Mouse (Mus musculus) hindbrain, embryonic 12.5 days (tissue): ENCODE data around the gene Bckdha. TPM values are rescaled to one million over a fixed set of nuclear protein-coding genes. Genes with fewer than 3 reads are reported as not detected.

Experiments
- ATAC-seq: fragments of 200-750 bp; cut with Nextera tagmentation; 2 replicates; pipeline ENCODE4 v1.8.0; 2017; ENCODE audit warnings: moderate TSS enrichment; ENCODE audit not compliant: low FRiP score
- H3K27ac ChIP-seq: fragments of 300-500 bp; sonication (generic); 2 replicates; pipeline ENCODE4 v1.5.1; 2016; ENCODE audit warnings: mild to moderate bottlenecking
- H3K27me3 ChIP-seq: fragments of 300-500 bp; sonication (generic); 2 replicates; pipeline ENCODE4 v1.6.1; 2016; ENCODE audit warnings: mild to moderate bottlenecking
- H3K36me3 ChIP-seq: fragments of 300-500 bp; sonication (generic); 2 replicates; pipeline ENCODE4 v1.6.1; 2016; ENCODE audit warnings: mild to moderate bottlenecking
- H3K4me1 ChIP-seq: fragments of 300-500 bp; sonication (generic); 2 replicates; pipeline ENCODE4 v1.6.1; 2016
- H3K4me2 ChIP-seq: fragments of 300-500 bp; sonication (generic); replicated peaks from 2 replicates; pipeline ENCODE4 v1.6.1; 2016; ENCODE audit warnings: mild to moderate bottlenecking
- H3K4me3 ChIP-seq: fragments of 300-500 bp; sonication (generic); 2 replicates; pipeline ENCODE4 v1.5.1; 2016; ENCODE audit warnings: mild to moderate bottlenecking
- H3K9ac ChIP-seq: fragments of 300-500 bp; sonication (generic); 2 replicates; pipeline ENCODE4 v1.6.1; 2016; ENCODE audit warnings: mild to moderate bottlenecking, moderate library complexity
- H3K9me3 ChIP-seq: fragments of 300-500 bp; sonication (generic); replicated peaks from 2 replicates; pipeline ENCODE4 v1.6.1; 2016; ENCODE audit warnings: mild to moderate bottlenecking
- WGBS: fragments of 180-500 bp; shearing (Covaris S2); methylation state at CpG from one replicate; pipeline ENCODE4 v1.1.7; 2016; 5-methylcytosine and 5-hydroxymethylcytosine counted together
- polyA plus RNA-seq: library from polyadenylated mRNA; unstranded; fragments of >200 nt; fragmentation: Nextera tagmentation; extraction: Ambion mirVana; gene quantifications from 2 replicates; pipeline ENCODE4 v1.2.1, GENCODE M21; 2016

Bckdha gene
- polyA plus RNA-seq, 1 experiment from 2014 or later: 45.4 TPM

DNA sequence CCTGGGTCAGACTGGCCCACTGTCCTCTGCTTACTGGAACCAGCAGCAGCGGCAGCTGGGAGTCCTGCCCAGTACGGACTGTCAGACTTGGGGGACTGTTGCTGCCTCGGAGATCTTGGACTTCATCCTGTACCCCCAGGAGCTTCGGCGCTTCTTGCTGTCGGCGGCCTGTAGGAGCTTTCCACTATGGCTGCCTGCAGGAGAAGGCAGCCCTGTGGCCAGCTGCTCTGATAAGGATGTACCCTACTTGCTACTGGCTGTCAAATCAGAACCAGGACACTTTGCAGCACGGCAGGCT lies 30.5 kb downstream of the Bckdha start:
- Histone ChIP-seq H3K4me2 (no peak overlapping the region), H3K27ac (no peak overlapping the region), H3K4me1 (peaks cover 13% of the 10 kb centered on the region), H3K4me3 (no peak overlapping the region), H3K9me3 (no peaks in the 10 kb centered on the region), H3K36me3 (peaks cover 55% of the 10 kb centered on the region), H3K9ac (no peak overlapping the region), H3K27me3 (peaks cover 26% of the 10 kb centered on the region)
- WGBS: 62% methylated on average over 8 of the region's 8 CpGs
- no peak for ATAC-seq

DNA sequence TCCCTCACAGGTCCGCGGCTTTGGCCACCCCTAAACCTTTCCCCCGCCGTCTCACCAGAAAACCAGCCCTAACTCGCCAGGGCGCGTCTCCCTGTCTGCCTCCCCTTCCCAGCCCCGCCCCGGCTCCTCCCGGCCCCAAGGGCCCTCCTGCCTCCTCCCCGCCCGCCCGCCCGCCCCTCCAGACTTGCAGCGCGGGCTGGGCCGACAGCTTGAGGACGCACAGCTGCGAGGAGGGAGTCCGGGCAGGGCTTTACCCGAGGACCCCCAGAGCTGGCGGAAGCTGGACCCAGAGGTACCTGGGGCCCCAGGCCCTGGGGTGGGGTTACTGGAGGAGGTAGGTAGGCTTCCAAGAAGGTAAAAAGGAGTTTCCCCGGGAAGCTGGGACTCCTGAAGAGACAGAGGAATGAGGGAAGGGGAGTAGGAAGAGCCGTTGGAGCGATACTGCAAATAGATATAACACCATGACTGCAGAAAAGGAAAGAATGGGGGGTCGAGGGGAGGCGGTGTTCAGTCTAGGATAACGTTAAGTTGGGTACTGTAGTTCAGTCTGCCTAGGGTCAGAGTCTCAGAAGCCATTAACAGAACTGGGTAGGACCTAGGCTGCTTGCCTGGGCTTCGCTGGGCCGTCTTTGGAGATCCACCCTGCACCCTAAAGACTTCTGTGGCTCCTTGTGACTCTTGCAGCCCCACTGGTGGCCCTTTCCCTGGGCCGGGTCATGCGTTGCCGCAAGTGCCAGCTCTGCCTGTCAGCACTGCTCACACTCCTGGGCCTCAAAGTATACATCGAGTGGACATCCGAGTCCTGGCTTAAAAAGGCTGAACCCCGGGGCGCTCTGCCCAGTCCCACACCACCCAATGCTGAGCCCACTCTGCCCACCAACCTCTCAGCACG lies 31.1 kb downstream of the Bckdha start:
- peak; percentile 46 for ATAC-seq
- H3K9me3 ChIP-seq: no peaks in the 10 kb centered on the region
- peak overlapping the region; percentile 51 for H3K9ac ChIP-seq
- 17% methylated on average over 38 of the region's 38 CpGs for WGBS
- peaks cover 55% of the 10 kb centered on the region for H3K36me3 ChIP-seq
- H3K27me3 ChIP-seq: peaks cover 26% of the 10 kb centered on the region
- peak overlapping the region; percentile 52 for H3K4me2 ChIP-seq
- H3K4me3 ChIP-seq: peak overlapping the region; percentile 29
- peaks cover 13% of the 10 kb centered on the region for H3K4me1 ChIP-seq
- no peak overlapping the region for H3K27ac ChIP-seq

DNA sequence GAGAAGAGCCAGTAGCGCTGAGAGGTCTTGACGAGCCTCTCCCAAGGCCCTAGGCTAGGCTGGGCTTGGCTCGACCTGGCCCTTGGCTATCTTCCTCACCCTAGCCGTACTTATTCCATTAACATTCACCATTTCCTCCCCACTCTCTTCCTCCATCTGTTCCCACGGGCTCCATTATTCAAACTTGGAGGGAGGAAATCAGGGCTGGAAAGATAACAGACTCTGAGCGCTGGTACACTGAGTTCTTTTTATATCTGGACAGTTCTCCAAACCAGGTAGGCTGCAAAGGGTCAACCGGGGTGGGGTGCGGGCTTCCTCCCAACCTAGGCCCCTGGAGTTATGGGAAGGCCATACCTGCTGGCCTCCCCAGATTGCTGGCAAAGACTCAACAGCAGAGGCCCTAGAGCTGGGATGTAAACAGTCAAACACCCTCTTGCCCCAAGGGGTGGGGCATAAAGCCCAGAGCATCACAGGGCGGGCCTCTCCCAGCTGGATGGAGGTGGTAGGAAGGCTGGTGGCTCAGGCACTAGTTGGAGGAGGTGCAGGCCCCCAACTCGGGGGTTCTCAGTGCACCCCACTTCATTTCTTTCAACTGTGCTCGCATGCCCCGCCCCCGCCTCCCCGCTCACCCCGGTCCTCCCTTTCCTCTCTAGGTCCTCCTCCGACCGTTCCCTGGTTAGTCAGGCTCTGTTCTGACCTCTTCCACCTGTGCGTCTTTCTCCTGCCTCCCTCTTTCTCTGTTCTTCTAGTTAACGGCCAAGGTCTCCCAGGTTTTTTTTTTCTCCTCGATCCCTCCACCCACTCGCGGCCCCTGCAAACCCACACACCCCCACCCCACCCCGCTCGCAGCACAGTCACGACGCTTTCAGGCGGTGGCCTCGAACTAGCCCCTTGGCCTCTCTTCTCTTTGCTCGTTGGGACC lies 32.0 kb downstream of the Bckdha start, which contains the start of gene B3gnt8:
Gene B3gnt8 (plus strand): TSS at position 146 of the 922 bp plus-strand sequence.
- Histone ChIP-seq H3K9me3 (no peaks in the 10 kb centered on the region), H3K27me3 (peaks cover 26% of the 10 kb centered on the region), H3K36me3 (peaks cover 50% of the 10 kb centered on the region), H3K9ac (peak within 1 kb of the TSS; percentile 51), H3K4me3 (peak within 1 kb of the TSS; percentile 29), H3K27ac (no peak within 1 kb of the TSS), H3K4me1 (peaks cover 13% of the 10 kb centered on the region), H3K4me2 (peak within 1 kb of the TSS; percentile 52)
- peak; percentile 29; the same call in 1 of the 2 replicates for ATAC-seq
- 19% methylated on average over 29 of the region's 29 CpGs for WGBS

DNA sequence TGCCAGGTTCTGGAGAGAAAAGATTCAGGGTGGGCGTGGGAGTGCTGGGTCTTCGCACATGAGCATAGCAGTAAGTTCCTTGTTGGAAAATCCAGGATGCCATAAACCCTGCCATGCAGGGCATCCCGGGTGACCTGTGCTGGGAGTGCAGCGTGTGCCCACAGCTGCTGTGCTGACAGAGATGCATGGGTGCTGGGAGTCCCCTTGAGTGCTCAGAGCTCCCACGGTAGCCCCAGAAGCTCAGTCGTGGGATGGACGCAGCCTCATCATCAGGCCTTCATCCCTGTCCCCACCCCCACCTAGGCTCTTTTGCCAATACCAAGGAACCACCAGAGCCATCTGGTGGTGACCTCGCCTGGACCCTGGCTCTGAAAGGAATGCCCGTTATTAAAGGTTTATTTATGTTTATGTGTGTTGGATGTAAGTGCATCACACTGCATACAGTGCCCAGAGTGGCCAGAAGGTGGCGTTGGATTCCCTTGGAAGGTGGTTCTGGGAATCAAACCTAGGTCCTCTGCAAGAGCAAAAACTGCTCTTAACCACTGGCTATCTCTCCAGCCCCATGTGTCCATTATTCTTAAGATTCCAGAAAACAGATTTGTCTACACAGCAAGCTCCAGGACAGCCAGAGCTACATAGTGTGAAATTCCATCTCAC lies 33.1 kb downstream of the Bckdha start:
- Histone ChIP-seq H3K4me1 (peaks cover 13% of the 10 kb centered on the region), H3K36me3 (peaks cover 44% of the 10 kb centered on the region), H3K4me3 (no peak overlapping the region), H3K27me3 (peaks cover 26% of the 10 kb centered on the region), H3K4me2 (no peak overlapping the region), H3K9ac (no peak overlapping the region), H3K27ac (no peak overlapping the region), H3K9me3 (no peaks in the 10 kb centered on the region)
- no peak for ATAC-seq
- WGBS: 79% methylated on average over 10 of the region's 10 CpGs

DNA sequence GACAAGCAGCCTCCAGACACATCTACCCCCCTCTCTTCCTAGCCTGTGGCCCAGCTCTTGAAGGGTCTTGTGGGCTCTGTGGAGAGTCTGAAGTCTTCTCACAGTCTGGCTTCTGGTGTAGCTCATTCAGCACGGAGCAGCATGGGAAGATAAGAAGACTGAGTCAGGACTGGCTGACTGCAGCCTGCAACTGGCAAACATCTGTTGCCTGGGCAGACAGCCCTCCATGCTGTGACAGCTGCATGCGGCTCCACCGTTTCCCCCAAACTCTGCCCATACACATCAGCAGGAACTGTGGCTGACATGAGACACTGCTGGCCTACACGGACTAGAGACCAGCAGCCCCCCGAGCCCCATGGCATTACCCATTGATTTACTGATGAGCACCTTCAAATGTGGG lies 33.9 kb downstream of the Bckdha start:
- Histone ChIP-seq H3K4me3 (no peak overlapping the region), H3K27me3 (peaks cover 26% of the 10 kb centered on the region), H3K9ac (no peak overlapping the region), H3K27ac (no peak overlapping the region), H3K9me3 (no peaks in the 10 kb centered on the region), H3K4me2 (no peak overlapping the region), H3K36me3 (peaks cover 35% of the 10 kb centered on the region), H3K4me1 (peaks cover 16% of the 10 kb centered on the region)
- no peak for ATAC-seq
- WGBS: 88% methylated on average over 5 of the region's 5 CpGs

DNA sequence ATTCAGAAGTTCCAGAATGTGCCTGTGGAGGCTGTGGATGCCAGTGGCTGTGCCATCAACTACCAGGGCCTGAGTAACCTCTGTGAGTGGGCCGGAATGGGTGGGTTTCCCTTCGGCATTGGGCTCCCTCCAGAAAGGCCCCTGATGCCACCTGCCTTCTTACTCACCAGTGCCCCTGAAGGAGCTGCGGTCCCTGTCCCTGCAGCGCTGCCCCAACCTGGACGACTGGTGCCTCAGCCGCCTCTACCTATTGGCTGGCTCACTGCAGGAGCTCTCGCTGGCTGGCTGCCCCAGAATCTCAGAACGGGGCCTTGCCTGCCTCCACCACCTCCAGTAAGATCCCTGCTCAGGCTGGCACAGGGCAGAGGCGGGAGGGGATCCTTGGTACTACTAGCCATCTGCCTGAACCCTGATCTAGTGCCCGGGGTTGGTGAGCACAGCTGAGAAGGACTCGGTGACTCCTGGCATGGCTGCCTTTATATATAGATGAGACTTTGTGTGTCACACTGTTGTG lies 34.9 kb downstream of the Bckdha start:
- H3K27ac ChIP-seq: no peak overlapping the region
- 89% methylated on average over 11 of the region's 11 CpGs for WGBS
- H3K4me2 ChIP-seq: no peak overlapping the region
- ATAC-seq: no peak
- no peaks in the 10 kb centered on the region for H3K9me3 ChIP-seq
- no peak overlapping the region for H3K9ac ChIP-seq
- no peak overlapping the region for H3K4me3 ChIP-seq
- H3K27me3 ChIP-seq: peaks cover 20% of the 10 kb centered on the region
- peaks cover 27% of the 10 kb centered on the region; the same call in 1 of the 2 replicates for H3K36me3 ChIP-seq
- peaks cover 16% of the 10 kb centered on the region for H3K4me1 ChIP-seq

DNA sequence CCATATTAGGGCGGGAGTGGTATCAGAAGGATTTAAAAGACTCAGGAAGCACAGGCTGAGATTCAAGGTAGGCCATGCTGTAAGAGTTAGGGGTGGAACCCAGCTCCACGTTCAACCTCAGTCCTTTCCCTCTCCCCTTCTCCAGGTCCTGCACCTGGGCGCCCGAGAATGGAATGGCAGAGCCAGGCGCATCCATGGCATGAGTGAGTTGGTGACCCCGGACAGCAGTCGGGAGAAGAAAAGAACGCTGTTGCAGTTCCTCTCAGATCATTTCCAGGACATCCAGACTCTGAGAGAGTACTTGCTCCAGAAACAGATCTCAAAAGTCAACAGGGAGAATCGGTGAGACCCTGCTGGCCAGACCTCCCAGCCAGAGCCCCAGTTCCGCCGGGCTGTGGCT lies 38.0 kb downstream of the Bckdha start:
- ATAC-seq: no peak
- peaks cover 5% of the 10 kb centered on the region for H3K27me3 ChIP-seq
- H3K9ac ChIP-seq: no peak overlapping the region
- no peak overlapping the region for H3K27ac ChIP-seq
- peaks cover 3% of the 10 kb centered on the region; the same call in 1 of the 2 replicates for H3K4me1 ChIP-seq
- H3K36me3 ChIP-seq: peaks cover 27% of the 10 kb centered on the region; the same call in 1 of the 2 replicates
- no peak overlapping the region for H3K4me2 ChIP-seq
- no peak overlapping the region for H3K4me3 ChIP-seq
- WGBS: 90% methylated on average over 11 of the region's 11 CpGs
- H3K9me3 ChIP-seq: no peaks in the 10 kb centered on the region

DNA sequence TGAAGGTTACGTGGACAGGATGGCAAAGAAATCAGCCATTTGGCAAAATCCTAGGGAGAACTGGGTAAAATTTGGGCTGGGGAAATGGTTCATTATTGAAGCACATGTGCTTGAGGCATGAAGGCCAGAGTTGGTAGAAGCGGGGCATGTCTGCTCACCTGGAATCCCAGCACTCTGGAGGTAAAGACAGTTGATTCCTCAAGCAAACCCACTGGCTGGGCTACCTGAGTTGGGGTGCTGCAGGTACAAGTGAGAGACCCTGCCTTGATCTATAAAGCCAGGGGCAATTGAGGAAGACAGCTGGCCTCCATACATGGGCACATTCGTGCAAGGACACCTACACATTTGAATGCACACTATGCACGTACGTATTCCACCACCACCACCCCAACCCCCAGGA lies 38.7 kb downstream of the Bckdha start:
- H3K9ac ChIP-seq: no peak overlapping the region
- no peak for ATAC-seq
- no peak overlapping the region for H3K27ac ChIP-seq
- H3K4me1 ChIP-seq: peaks cover 3% of the 10 kb centered on the region; the same call in 1 of the 2 replicates
- 92% methylated on average over 5 of the region's 5 CpGs for WGBS
- H3K9me3 ChIP-seq: no peaks in the 10 kb centered on the region
- peaks cover 5% of the 10 kb centered on the region for H3K27me3 ChIP-seq
- no peak overlapping the region; the same call in 1 of the 2 replicates for H3K4me3 ChIP-seq
- peaks cover 21% of the 10 kb centered on the region; the same call in 1 of the 2 replicates for H3K36me3 ChIP-seq
- peak overlapping the region; percentile 60 for H3K4me2 ChIP-seq

DNA sequence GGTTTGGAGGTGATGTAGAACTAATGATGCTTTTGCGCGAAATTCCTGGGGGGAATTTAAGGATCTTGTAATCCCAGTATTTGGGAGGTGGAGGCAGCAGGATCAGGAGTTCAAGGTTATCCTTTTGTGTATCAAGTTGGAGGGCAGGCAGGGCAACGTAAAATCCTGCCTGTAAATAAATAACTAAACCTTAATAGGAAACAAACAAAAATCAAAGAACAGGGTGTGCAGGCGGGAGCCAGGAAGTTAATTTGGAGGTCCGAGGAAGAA lies 39.1 kb downstream of the Bckdha start:
- Histone ChIP-seq H3K27ac (no peak overlapping the region), H3K4me3 (peak overlapping the region; percentile 61), H3K27me3 (peaks cover 5% of the 10 kb centered on the region), H3K9ac (peak overlapping the region; percentile 45), H3K4me1 (peaks cover 3% of the 10 kb centered on the region; the same call in 1 of the 2 replicates), H3K4me2 (peak overlapping the region; percentile 60), H3K9me3 (no peaks in the 10 kb centered on the region), H3K36me3 (peaks cover 16% of the 10 kb centered on the region; the same call in 1 of the 2 replicates)
- ATAC-seq: no peak
- 24% methylated on average over 5 of the region's 5 CpGs for WGBS

DNA sequence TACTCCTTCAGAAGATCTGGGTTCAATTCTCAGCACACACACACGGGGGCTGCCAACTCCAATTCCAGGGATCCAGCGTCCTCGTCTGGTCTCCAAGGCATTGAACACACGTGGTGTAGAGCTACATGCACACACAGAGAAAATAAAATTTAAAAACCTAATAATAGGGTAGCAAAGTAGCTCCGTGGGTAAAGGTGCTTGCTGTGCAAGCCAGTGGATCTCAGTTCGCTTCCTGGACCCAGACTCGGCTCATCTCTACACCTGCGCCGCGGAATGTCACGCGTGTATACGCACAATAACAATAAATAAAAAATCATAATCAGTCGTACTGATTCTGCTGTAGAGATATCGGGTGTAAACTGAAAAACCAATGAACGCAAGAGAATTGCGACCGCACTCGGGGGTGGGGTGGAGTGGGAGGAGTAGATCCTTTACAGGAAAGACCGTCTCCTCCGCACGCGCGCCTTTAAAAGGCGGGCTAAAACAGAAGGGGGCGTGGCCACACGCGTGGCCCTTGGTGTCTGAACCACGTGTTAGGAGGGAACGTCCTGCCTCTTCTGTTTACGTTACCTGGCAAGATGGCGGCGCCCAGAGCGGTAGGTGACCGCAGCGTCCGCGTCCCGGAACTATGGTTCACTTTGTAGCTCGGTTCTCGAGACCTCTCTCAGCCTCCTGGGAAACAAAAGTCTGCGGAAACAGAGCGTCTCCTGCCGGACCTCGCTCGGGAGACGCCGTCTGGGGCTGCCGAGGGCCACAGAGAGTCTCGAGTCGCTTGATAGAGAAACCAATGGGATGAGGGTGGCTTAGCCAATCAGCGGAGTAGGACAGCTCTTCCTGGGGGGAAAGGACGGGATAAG lies 39.7 kb downstream of the Bckdha start, which contains the start of gene Dmac2:
Gene Dmac2 (plus strand): TSS at position 550 of the 857 bp plus-strand sequence.
- Histone ChIP-seq H3K9me3 (no peaks in the 10 kb centered on the region), H3K27ac (no peak within 1 kb of the TSS), H3K4me3 (peak within 1 kb of the TSS; percentile 61), H3K9ac (peak within 1 kb of the TSS; percentile 45), H3K4me2 (peak within 1 kb of the TSS; percentile 60), H3K36me3 (0 out of 2 replicates have a peak, but pooled peaks cover 14% of the 10 kb centered on the region), H3K27me3 (peaks cover 5% of the 10 kb centered on the region), H3K4me1 (peaks cover 3% of the 10 kb centered on the region; the same call in 1 of the 2 replicates)
- 1% methylated on average over 53 of the region's 53 CpGs for WGBS
- ATAC-seq: peak; percentile 92
